Mouse (Mus musculus): ENCODE measurements around the gene Nck2.

DNA sequence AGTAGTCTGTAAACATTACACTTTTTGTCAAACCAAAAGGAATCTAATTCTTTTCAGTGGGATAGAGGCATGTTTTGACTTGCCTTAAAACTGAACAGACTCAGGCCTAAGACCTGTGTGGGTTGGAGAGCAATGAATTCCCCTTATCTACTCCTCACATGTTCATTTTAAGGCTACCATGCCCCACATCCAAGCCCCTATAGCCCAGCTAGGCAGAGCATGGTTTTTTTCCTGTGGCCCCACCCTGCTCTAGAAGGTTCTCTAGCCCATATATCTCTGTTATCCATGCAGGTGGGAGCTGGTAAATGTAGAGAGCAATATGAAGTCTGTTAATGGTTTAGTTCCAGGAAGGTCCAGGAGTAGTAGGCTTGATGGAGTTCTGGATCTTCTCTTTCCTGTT is 155.1 kb downstream of the Nck2 start:
- TF ChIP-seq CTCF (IDR thresholded peaks at IDR 0.05; ENCODE audit: insufficient read depth, low read length), result no peak
- no peak for TF ChIP-seq POLR2A (IDR thresholded peaks at IDR 0.05; ENCODE audit: borderline replicate concordance, extremely low read depth, low read depth, low read length)

All from lung, adult 2 months (tissue).